Mouse (Mus musculus): Measurements from ENCODE around the gene Zc3h7b. TPM values are rescaled to one million over a fixed set of nuclear protein-coding genes. Genes with fewer than 3 reads are reported as not detected.

The Zc3h7b gene
- polyA plus RNA-seq, 1 experiment: 67.0 TPM

- H3K27ac ChIP-seq (ENCODE audit: insufficient read depth, low read length): no peak overlapping the region
- H3K4me3 ChIP-seq (replicated peaks; ENCODE audit: insufficient read depth, low read depth, low read length): no peak overlapping the region
- no peaks in the 10 kb centered on the region for H3K4me1 ChIP-seq (ENCODE audit: control insufficient read depth, insufficient read depth, low read length)
- TF ChIP-seq CTCF (IDR thresholded peaks at IDR 0.05; ENCODE audit: borderline replicate concordance, insufficient read depth, low read depth, low read length) (no peak), POLR2A (IDR thresholded peaks at IDR 0.05; ENCODE audit: borderline replicate concordance, insufficient read depth, low read length) (no peak)
- 90% methylated on average over 3 of the region's 3 CpGs for WGBS
- no peak for DNase-seq
- no peaks in the 10 kb centered on the region for H3K27me3 ChIP-seq (ENCODE audit: control insufficient read depth, insufficient read depth, low read length)
Observed at GRCm38 (mm10) chr15:81703094-81703489, 41.8 kb upstream of the Zc3h7b start.

- 85% methylated on average over 11 of the region's 11 CpGs for WGBS
- Histone ChIP-seq H3K4me1 (ENCODE audit: control insufficient read depth, insufficient read depth, low read length) (no peaks in the 10 kb centered on the region), H3K4me3 (replicated peaks; ENCODE audit: insufficient read depth, low read depth, low read length) (no peak overlapping the region), H3K27ac (ENCODE audit: insufficient read depth, low read length) (no peak overlapping the region), H3K27me3 (ENCODE audit: control insufficient read depth, insufficient read depth, low read length) (no peaks in the 10 kb centered on the region)
- TF ChIP-seq POLR2A (IDR thresholded peaks at IDR 0.05; ENCODE audit: borderline replicate concordance, insufficient read depth, low read length) (no peak), CTCF (IDR thresholded peaks at IDR 0.05; ENCODE audit: borderline replicate concordance, insufficient read depth, low read depth, low read length) (no peak)
- no peak for DNase-seq
Observed at GRCm38 (mm10) chr15:81708991-81709390, 35.9 kb upstream of the Zc3h7b start.

GRCm38 (mm10) chr15:81709686-81710085 is 35.2 kb upstream of the Zc3h7b start:
- no peak for TF ChIP-seq CTCF (IDR thresholded peaks at IDR 0.05; ENCODE audit: borderline replicate concordance, insufficient read depth, low read depth, low read length)
- no peak for TF ChIP-seq POLR2A (IDR thresholded peaks at IDR 0.05; ENCODE audit: borderline replicate concordance, insufficient read depth, low read length)
- 85% methylated on average over 1 of the region's 1 CpGs for WGBS

GRCm38 (mm10) chr15:81710801-81711200 is 34.1 kb upstream of the Zc3h7b start:
- no peak for TF ChIP-seq CTCF (IDR thresholded peaks at IDR 0.05; ENCODE audit: borderline replicate concordance, insufficient read depth, low read depth, low read length)
- TF ChIP-seq POLR2A (IDR thresholded peaks at IDR 0.05; ENCODE audit: borderline replicate concordance, insufficient read depth, low read length): no peak
- H3K27ac ChIP-seq (ENCODE audit: insufficient read depth, low read length): no peak overlapping the region
- no peak overlapping the region for H3K4me3 ChIP-seq (replicated peaks; ENCODE audit: insufficient read depth, low read depth, low read length)
- DNase-seq: no peak
- H3K4me1 ChIP-seq (ENCODE audit: control insufficient read depth, insufficient read depth, low read length): no peaks in the 10 kb centered on the region
- no peaks in the 10 kb centered on the region for H3K27me3 ChIP-seq (ENCODE audit: control insufficient read depth, insufficient read depth, low read length)
- 37% methylated on average over 4 of the region's 4 CpGs for WGBS

More at GRCm38 (mm10) chr15:81709686-81710085, 35.2 kb upstream of the Zc3h7b start:
- no peak for DNase-seq
- H3K27me3 ChIP-seq (ENCODE audit: control insufficient read depth, insufficient read depth, low read length): no peaks in the 10 kb centered on the region
- H3K4me3 ChIP-seq (replicated peaks; ENCODE audit: insufficient read depth, low read depth, low read length): no peak overlapping the region
- no peaks in the 10 kb centered on the region for H3K4me1 ChIP-seq (ENCODE audit: control insufficient read depth, insufficient read depth, low read length)
- no peak overlapping the region for H3K27ac ChIP-seq (ENCODE audit: insufficient read depth, low read length)

- Histone ChIP-seq H3K4me3 (replicated peaks; ENCODE audit: insufficient read depth, low read depth, low read length) (no peak overlapping the region), H3K4me1 (ENCODE audit: control insufficient read depth, insufficient read depth, low read length) (no peaks in the 10 kb centered on the region), H3K27me3 (ENCODE audit: control insufficient read depth, insufficient read depth, low read length) (no peaks in the 10 kb centered on the region), H3K27ac (ENCODE audit: insufficient read depth, low read length) (no peak overlapping the region)
- TF ChIP-seq CTCF (IDR thresholded peaks at IDR 0.05; ENCODE audit: borderline replicate concordance, insufficient read depth, low read depth, low read length) (no peak), POLR2A (IDR thresholded peaks at IDR 0.05; ENCODE audit: borderline replicate concordance, insufficient read depth, low read length) (no peak)
- WGBS: 82% methylated on average over 6 of the region's 6 CpGs
- DNase-seq: no peak
Observed at GRCm38 (mm10) chr15:81713742-81714141, 31.1 kb upstream of the Zc3h7b start.

GRCm38 (mm10) chr15:81718336-81719138 is 26.3 kb upstream of the Zc3h7b start:
- DNase-seq: no peak
- Histone ChIP-seq H3K27ac (ENCODE audit: insufficient read depth, low read length) (no peak overlapping the region), H3K4me1 (ENCODE audit: control insufficient read depth, insufficient read depth, low read length) (no peaks in the 10 kb centered on the region), H3K27me3 (ENCODE audit: control insufficient read depth, insufficient read depth, low read length) (no peaks in the 10 kb centered on the region), H3K4me3 (replicated peaks; ENCODE audit: insufficient read depth, low read depth, low read length) (no peak overlapping the region)
- 78% methylated on average over 9 of the region's 9 CpGs for WGBS
- TF ChIP-seq CTCF (IDR thresholded peaks at IDR 0.05; ENCODE audit: borderline replicate concordance, insufficient read depth, low read depth, low read length): no peak
- no peak for TF ChIP-seq POLR2A (IDR thresholded peaks at IDR 0.05; ENCODE audit: borderline replicate concordance, insufficient read depth, low read length)

GRCm38 (mm10) chr15:81719139-81719531 is 25.7 kb upstream of the Zc3h7b start:
- Histone ChIP-seq H3K4me3 (replicated peaks; ENCODE audit: insufficient read depth, low read depth, low read length) (no peak overlapping the region), H3K27me3 (ENCODE audit: control insufficient read depth, insufficient read depth, low read length) (no peaks in the 10 kb centered on the region), H3K4me1 (ENCODE audit: control insufficient read depth, insufficient read depth, low read length) (no peaks in the 10 kb centered on the region), H3K27ac (ENCODE audit: insufficient read depth, low read length) (no peak overlapping the region)
- no peak for DNase-seq
- WGBS: 90% methylated on average over 6 of the region's 6 CpGs
- no peak for TF ChIP-seq CTCF (IDR thresholded peaks at IDR 0.05; ENCODE audit: borderline replicate concordance, insufficient read depth, low read depth, low read length)
- TF ChIP-seq POLR2A (IDR thresholded peaks at IDR 0.05; ENCODE audit: borderline replicate concordance, insufficient read depth, low read length): no peak

DNA sequence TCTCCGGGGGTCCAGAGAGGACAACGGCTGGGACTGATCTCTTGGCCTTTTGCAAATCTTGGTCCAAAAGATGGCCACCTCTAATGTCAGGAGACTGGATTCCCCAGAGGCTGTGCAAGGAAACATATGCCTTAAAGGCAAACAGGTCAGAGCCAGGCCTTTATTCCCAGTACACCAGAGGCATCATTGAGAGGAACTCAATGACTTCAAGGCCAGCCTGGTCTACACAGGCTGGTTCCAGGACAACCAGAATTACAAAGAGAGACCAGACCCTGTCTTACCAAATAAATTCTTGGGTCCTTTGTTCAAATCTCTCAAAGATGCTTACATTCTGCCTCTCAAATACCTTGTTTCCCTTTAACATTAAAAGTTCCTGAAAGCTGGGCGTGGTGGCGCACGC is 22.5 kb upstream of the Zc3h7b start:
- Histone ChIP-seq H3K4me3 (replicated peaks; ENCODE audit: insufficient read depth, low read depth, low read length) (no peak overlapping the region), H3K27me3 (ENCODE audit: control insufficient read depth, insufficient read depth, low read length) (no peaks in the 10 kb centered on the region), H3K4me1 (ENCODE audit: control insufficient read depth, insufficient read depth, low read length) (no peaks in the 10 kb centered on the region), H3K27ac (ENCODE audit: insufficient read depth, low read length) (no peak overlapping the region)
- DNase-seq: no peak
- TF ChIP-seq POLR2A (IDR thresholded peaks at IDR 0.05; ENCODE audit: borderline replicate concordance, insufficient read depth, low read length): no peak
- no peak for TF ChIP-seq CTCF (IDR thresholded peaks at IDR 0.05; ENCODE audit: borderline replicate concordance, insufficient read depth, low read depth, low read length)
- 85% methylated on average over 5 of the region's 5 CpGs for WGBS

All from cerebellum, adult 2 months (tissue).